Mouse (Mus musculus) testis, adult 2 months (tissue): ENCODE results near the gene C1rb.

ENCODE experiments used
- CTCF ChIP-seq: fragments of 200-500 bp; IDR thresholded peaks from 2 replicates; pipeline ENCODE4 v1.5.1; 2012; ENCODE audit warnings: low read depth, mild to moderate bottlenecking, inconsistent platforms, low read length, moderate library complexity; ENCODE audit not compliant: control insufficient read depth, insufficient read depth, insufficient replicate concordance
- POLR2A ChIP-seq: fragments of 200-500 bp; IDR thresholded peaks from 2 replicates; pipeline ENCODE4 v1.6.1; 2012; ENCODE audit warnings: low read depth, mild to moderate bottlenecking, inconsistent platforms, low read length, moderate library complexity; ENCODE audit not compliant: control insufficient read depth

- TF ChIP-seq POLR2A (no peak), CTCF (no peak)
Observed at GRCm38 (mm10) chr6:124549023-124549550, 21.0 kb upstream of the C1rb start.
